Mouse (Mus musculus): Measurements from ENCODE around the gene Thoc6. TPM values are rescaled to one million over a fixed set of nuclear protein-coding genes. Genes with fewer than 3 reads are reported as not detected.
A peak's percentile ranks its signal among the peaks of the same experiment; 100 is the strongest.

Thoc6 gene
- polyA plus RNA-seq, 1 experiment from 2014 or later = 44.8 TPM

DNA sequence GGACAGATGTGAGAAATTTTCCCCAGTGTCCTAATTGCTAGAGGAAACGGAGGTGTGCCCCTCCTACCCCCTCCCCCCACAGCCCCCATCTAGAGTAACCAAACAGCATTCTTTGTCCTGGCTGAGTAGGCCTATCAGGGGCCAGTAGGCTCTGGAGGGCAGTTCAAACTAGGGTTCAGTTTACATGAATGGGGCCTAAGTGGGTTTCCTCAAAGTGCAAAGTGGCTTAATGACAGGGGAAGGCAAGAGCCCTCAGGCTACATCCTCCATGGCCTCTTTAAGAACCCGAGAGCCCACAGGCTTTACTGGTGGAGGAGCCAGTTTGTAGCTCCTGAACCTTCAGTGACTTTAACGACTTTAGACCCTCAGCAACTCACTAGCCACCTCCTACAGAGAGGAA lies 22.1 kb upstream of the Thoc6 start:
- H3K9me3 ChIP-seq = no peaks in the 10 kb centered on the region

GRCm38 (mm10) chr17:23694491-23694890 lies 20.8 kb upstream of the Thoc6 start:
- no peak overlapping the region for H3K4me2 ChIP-seq (replicated peaks)
- WGBS = 63% methylated on average over 1 of the region's 1 CpGs
- no peak overlapping the region for H3K9ac ChIP-seq (replicated peaks)
- H3K9me3 ChIP-seq = no peaks in the 10 kb centered on the region
- no peaks in the 10 kb centered on the region for H3K36me3 ChIP-seq
- no peak overlapping the region for H3K4me3 ChIP-seq (replicated peaks)
- H3K4me1 ChIP-seq (replicated peaks) = peaks cover 6% of the 10 kb centered on the region; the same call in 1 of the 2 replicates
- ATAC-seq = no peak
- H3K27me3 ChIP-seq = peaks cover 37% of the 10 kb centered on the region
- no peak overlapping the region for H3K27ac ChIP-seq

More for the DNA sequence above, 22.1 kb upstream of the Thoc6 start:
- Histone ChIP-seq H3K4me3 (replicated peaks) (no peak overlapping the region), H3K27ac (no peak overlapping the region), H3K4me2 (replicated peaks) (no peak overlapping the region), H3K9ac (replicated peaks) (no peak overlapping the region), H3K36me3 (no peaks in the 10 kb centered on the region), H3K27me3 (peaks cover 42% of the 10 kb centered on the region), H3K4me1 (replicated peaks) (peaks cover 10% of the 10 kb centered on the region; the same call in 1 of the 2 replicates)
- 18% methylated on average over 3 of the region's 3 CpGs for WGBS
- ATAC-seq = no peak

- no peaks in the 10 kb centered on the region for H3K9me3 ChIP-seq
- WGBS = 13% methylated on average over 15 of the region's 15 CpGs
- peaks cover 55% of the 10 kb centered on the region for H3K27me3 ChIP-seq
- H3K4me3 ChIP-seq (replicated peaks) = no peak within 1 kb of the TSS
- peaks cover 16% of the 10 kb centered on the region for H3K4me1 ChIP-seq (replicated peaks)
- H3K9ac ChIP-seq (replicated peaks) = no peak within 1 kb of the TSS
- no peaks in the 10 kb centered on the region for H3K36me3 ChIP-seq
- peak within 1 kb of the TSS; percentile 19; the same call in 1 of the 2 replicates for H3K4me2 ChIP-seq (replicated peaks)
- no peak within 1 kb of the TSS for H3K27ac ChIP-seq
- ATAC-seq = peak; percentile 57
Observed at GRCm38 (mm10) chr17:23683856-23684672, 10.4 kb upstream of the Thoc6 start, which contains the start of gene Cldn9. Gene Cldn9, minus strand, starts transcription at chr17:23684026.

GRCm38 (mm10) chr17:23683226-23683625 lies 9.5 kb upstream of the Thoc6 start:
- peak; percentile 24; the same call in 1 of the 2 replicates for ATAC-seq
- Histone ChIP-seq H3K4me1 (replicated peaks) (peaks cover 17% of the 10 kb centered on the region), H3K27me3 (peaks cover 63% of the 10 kb centered on the region), H3K36me3 (no peaks in the 10 kb centered on the region), H3K4me2 (replicated peaks) (peak overlapping the region; percentile 19; the same call in 1 of the 2 replicates), H3K9me3 (no peaks in the 10 kb centered on the region), H3K27ac (no peak overlapping the region), H3K9ac (replicated peaks) (no peak overlapping the region), H3K4me3 (replicated peaks) (no peak overlapping the region)
- 29% methylated on average over 15 of the region's 15 CpGs for WGBS

- H3K4me3 ChIP-seq (replicated peaks) = no peak overlapping the region
- no peak overlapping the region for H3K27ac ChIP-seq
- ATAC-seq = no peak
- H3K9me3 ChIP-seq = no peaks in the 10 kb centered on the region
- H3K27me3 ChIP-seq = peaks cover 70% of the 10 kb centered on the region
- H3K4me2 ChIP-seq (replicated peaks) = no peak overlapping the region
- H3K4me1 ChIP-seq (replicated peaks) = peaks cover 17% of the 10 kb centered on the region
- H3K36me3 ChIP-seq = no peaks in the 10 kb centered on the region
- WGBS = 63% methylated on average over 3 of the region's 3 CpGs
- H3K9ac ChIP-seq (replicated peaks) = no peak overlapping the region
Observed at GRCm38 (mm10) chr17:23682530-23682929, 8.8 kb upstream of the Thoc6 start.

DNA sequence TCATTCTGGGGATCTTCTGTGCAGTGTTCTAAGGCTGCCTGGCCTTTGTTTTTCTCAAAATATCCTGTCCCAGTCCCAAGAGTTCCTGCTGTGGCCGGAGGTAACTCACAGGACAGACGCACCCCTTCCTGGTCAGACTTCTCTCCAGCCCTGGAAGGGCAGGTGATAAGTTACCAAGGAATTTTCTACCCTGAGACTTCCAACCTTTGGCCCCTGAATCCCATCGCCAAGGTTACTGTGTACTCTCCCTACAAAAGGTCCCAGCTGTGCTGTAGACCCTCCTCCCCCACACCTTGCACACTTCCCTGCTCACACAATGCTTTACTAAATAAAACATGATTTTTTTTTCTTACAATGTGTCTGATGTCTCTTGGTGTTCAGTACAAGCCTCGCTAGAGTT lies 8.4 kb upstream of the Thoc6 start:
- Histone ChIP-seq H3K9ac (replicated peaks) (no peak overlapping the region), H3K36me3 (no peaks in the 10 kb centered on the region), H3K27ac (no peak overlapping the region), H3K27me3 (peaks cover 74% of the 10 kb centered on the region), H3K9me3 (no peaks in the 10 kb centered on the region), H3K4me3 (replicated peaks) (no peak overlapping the region), H3K4me1 (replicated peaks) (peaks cover 21% of the 10 kb centered on the region), H3K4me2 (replicated peaks) (no peak overlapping the region)
- ATAC-seq = no peak
- 64% methylated on average over 4 of the region's 4 CpGs for WGBS

GRCm38 (mm10) chr17:23681086-23681485 lies 7.4 kb upstream of the Thoc6 start:
- no peak overlapping the region for H3K4me3 ChIP-seq (replicated peaks)
- H3K4me2 ChIP-seq (replicated peaks) = no peak overlapping the region
- no peak overlapping the region for H3K27ac ChIP-seq
- peaks cover 31% of the 10 kb centered on the region for H3K4me1 ChIP-seq (replicated peaks)
- WGBS = 81% methylated on average over 10 of the region's 10 CpGs
- H3K9me3 ChIP-seq = no peaks in the 10 kb centered on the region
- H3K27me3 ChIP-seq = peaks cover 82% of the 10 kb centered on the region
- no peak for ATAC-seq
- no peaks in the 10 kb centered on the region for H3K36me3 ChIP-seq
- H3K9ac ChIP-seq (replicated peaks) = no peak overlapping the region

- Histone ChIP-seq H3K27ac (no peak overlapping the region), H3K27me3 (peaks cover 90% of the 10 kb centered on the region), H3K4me2 (replicated peaks) (no peak overlapping the region), H3K9me3 (no peaks in the 10 kb centered on the region), H3K9ac (replicated peaks) (no peak overlapping the region), H3K36me3 (no peaks in the 10 kb centered on the region), H3K4me1 (replicated peaks) (peaks cover 37% of the 10 kb centered on the region), H3K4me3 (replicated peaks) (no peak overlapping the region)
- 81% methylated on average over 9 of the region's 9 CpGs for WGBS
- ATAC-seq = no peak
Observed at GRCm38 (mm10) chr17:23680336-23680735, 6.7 kb upstream of the Thoc6 start.

- Histone ChIP-seq H3K9ac (replicated peaks) (no peak within 1 kb of the TSS), H3K4me2 (replicated peaks) (peak within 1 kb of the TSS; percentile 31), H3K36me3 (no peaks in the 10 kb centered on the region), H3K27ac (no peak within 1 kb of the TSS), H3K9me3 (no peaks in the 10 kb centered on the region), H3K4me1 (replicated peaks) (peaks cover 41% of the 10 kb centered on the region), H3K4me3 (replicated peaks) (peak within 1 kb of the TSS; percentile 11), H3K27me3 (peaks cover 98% of the 10 kb centered on the region)
- WGBS = 2% methylated on average over 38 of the region's 38 CpGs
- no peak for ATAC-seq
Observed at GRCm38 (mm10) chr17:23679127-23679835, 5.6 kb upstream of the Thoc6 start, which contains the start of gene Cldn6. Gene Cldn6, plus strand, starts transcription at chr17:23679249.

DNA sequence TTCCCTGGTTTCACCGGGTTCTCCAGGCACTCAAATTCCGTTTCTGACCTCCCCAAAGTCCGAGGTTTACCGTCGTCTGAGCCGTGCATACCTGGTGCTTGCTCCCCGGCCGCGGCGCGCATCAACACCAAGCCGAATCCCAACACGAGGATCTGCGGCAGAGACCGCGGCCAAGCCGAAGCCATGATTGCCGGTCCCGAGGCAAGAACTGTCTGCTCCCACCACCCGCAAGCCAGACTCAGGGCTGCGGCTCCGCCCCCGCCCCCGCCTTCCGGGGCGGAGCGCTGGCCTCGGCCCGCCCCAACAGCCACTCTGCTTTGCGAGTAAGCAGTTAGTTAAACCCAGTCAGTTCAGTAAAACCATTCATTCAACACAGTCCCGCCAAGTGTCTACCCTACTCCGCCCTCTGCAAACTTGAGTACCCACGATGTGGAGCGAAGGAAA lies 3.6 kb upstream of the Thoc6 start, which contains the start of gene Tnfrsf12a:
TSS of gene Tnfrsf12a (minus strand) at position 233 of the 444 bp plus-strand sequence.
- H3K27ac ChIP-seq = no peak within 1 kb of the TSS
- H3K36me3 ChIP-seq = no peaks in the 10 kb centered on the region
- WGBS = under 1% methylated on average over 34 of the region's 34 CpGs
- peak within 1 kb of the TSS; percentile 46 for H3K4me3 ChIP-seq (replicated peaks)
- peaks cover 46% of the 10 kb centered on the region for H3K4me1 ChIP-seq (replicated peaks)
- no peaks in the 10 kb centered on the region for H3K9me3 ChIP-seq
- peaks cover 78% of the 10 kb centered on the region for H3K27me3 ChIP-seq
- H3K9ac ChIP-seq (replicated peaks) = peak within 1 kb of the TSS; percentile 62
- peak within 1 kb of the TSS; percentile 89 for H3K4me2 ChIP-seq (replicated peaks)
- no peak for ATAC-seq

DNA sequence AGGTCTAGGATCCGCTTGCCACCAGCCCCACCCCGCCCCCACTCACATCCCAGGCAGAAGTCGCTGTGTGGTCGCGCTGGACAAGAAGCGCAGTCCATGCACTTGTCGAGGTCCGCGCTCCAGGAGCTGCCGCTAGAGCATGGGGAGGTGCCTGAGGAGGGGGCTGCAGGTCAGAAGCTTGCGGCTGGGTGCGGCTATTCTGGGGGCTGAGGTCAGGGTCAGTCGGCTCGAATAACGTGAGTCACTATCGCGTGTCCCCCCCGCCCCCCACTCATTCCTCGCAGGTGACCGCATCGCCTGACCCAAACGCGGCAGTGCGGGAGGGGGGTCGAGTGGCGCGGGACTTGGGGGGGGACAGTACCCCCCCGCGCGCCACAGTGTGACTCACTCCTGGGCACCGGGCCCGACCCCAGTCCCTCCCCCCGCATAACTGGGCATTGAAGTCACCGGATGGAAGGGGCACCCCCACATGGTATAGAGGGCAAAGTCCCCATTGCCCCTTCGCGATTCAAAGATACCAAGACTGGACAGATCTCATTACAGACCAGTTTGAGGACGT lies 2.9 kb upstream of the Thoc6 start:
- Histone ChIP-seq H3K27ac (no peak overlapping the region), H3K4me1 (replicated peaks) (peaks cover 46% of the 10 kb centered on the region), H3K27me3 (peaks cover 71% of the 10 kb centered on the region), H3K4me3 (replicated peaks) (peak overlapping the region; percentile 46), H3K9ac (replicated peaks) (peak overlapping the region; percentile 62), H3K36me3 (no peaks in the 10 kb centered on the region), H3K4me2 (replicated peaks) (peak overlapping the region; percentile 89), H3K9me3 (no peaks in the 10 kb centered on the region)
- no peak for ATAC-seq
- WGBS = under 1% methylated on average over 36 of the region's 37 CpGs
